Mouse (Mus musculus): ENCODE data around the gene Pdzk1ip1. TPM values are rescaled to one million over a fixed set of nuclear protein-coding genes. Genes with fewer than 3 reads are reported as not detected.

Gene Pdzk1ip1
- total RNA-seq, 2 experiments from 2014 or later: 3.2 to 46.4 TPM

DNA sequence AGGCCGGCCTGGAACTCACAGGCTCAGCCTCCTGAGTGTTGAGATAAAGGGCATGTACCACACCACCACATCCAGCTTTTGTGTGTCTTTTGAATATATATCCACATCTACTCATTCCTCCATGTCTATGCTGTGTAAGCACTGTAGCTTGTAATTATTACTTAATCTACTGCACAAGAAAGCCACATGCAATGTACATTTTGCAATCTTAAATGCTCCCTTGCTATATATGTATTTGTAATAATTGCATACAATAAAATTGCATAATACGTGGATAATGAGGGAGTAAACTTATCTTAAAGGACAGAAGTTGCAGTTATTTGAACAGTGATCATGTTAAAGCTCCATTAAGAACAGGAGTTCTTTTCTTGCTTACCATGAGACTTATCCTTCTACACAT lies 32.7 kb downstream of the Pdzk1ip1 start:
- DNase-seq (ENCODE audit: low spot score in 2 of 2): no peak

DNA sequence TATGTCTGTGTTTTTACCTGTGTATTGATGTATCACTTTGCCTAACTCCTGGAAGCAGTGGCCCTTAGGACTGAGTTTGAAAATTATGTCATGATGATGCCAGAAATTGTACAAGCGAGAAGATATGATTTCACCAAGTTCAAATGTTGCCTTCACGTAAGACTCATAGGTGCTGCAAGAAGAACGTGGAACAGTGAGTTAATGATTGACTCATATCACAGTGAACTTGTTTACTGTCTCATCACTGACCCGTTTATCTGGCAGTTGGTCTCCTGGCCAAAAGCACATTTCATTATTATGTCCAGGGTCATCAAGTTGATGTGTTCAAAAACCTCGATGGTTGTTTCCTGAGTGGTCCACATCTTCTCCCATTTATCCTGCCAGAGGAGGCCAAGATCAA lies 33.1 kb downstream of the Pdzk1ip1 start:
- DNase-seq (ENCODE audit: low spot score in 2 of 2): no peak

DNA sequence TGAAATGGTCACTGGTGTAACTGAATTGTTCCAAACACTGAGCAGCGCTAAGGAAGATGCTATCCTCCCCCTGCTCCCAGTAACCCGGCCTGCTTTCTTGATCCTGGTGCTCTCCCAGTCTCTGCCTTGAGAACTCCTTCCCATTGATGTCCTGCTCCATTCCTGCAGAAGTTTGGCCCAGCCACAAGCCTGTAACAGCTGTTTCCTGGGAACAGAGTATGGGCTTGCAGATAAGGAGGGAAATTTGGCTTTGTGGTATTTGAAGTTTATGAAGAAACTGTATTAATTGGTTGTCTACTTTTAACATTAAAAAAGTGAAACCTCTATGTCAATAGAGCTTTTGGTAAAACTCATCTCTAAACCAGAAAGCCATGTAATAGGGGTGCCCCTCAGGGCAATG lies 35.0 kb downstream of the Pdzk1ip1 start:
- no peak for DNase-seq (ENCODE audit: low spot score in 2 of 2)

DNA sequence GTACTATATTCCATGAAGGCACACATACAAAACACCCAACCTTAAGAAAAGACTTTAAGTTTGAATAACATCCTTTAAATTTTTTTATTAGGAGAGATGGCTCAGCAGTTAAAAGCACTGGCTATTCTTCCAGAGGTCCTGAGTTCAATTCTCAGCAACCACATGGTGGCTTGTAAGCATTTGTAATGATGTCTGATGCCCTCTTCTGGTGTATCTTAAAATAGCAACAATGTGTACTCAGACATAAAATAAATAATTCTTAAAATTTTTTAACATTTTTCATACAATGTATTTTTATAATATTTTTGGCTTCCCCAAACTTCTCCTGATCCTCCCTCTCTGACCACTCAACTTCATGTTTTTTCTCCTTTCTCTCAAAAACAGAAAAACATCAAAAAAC lies 36.2 kb downstream of the Pdzk1ip1 start:
- no peak for DNase-seq (ENCODE audit: low spot score in 2 of 2)

DNA sequence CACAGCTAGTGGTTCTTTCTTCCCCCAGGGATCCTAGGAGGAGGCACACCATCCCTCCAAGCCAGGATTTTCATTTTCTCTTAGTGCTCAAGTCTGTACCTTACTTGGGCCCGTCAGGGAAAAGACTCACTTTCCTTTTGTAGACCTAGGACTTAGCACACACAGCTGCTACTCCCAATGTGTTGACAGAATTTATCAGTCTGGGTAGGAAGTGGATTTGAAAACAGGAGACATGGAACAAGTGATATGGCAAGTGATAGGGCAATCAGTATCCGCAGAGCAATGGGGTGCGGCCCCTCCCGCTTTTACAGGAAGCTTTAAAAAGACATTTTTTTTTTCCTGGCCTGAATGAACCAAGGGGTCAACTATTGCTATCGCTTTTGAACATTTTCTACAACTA lies 44.6 kb downstream of the Pdzk1ip1 start:
- no peak for DNase-seq (ENCODE audit: low spot score in 2 of 2)

DNA sequence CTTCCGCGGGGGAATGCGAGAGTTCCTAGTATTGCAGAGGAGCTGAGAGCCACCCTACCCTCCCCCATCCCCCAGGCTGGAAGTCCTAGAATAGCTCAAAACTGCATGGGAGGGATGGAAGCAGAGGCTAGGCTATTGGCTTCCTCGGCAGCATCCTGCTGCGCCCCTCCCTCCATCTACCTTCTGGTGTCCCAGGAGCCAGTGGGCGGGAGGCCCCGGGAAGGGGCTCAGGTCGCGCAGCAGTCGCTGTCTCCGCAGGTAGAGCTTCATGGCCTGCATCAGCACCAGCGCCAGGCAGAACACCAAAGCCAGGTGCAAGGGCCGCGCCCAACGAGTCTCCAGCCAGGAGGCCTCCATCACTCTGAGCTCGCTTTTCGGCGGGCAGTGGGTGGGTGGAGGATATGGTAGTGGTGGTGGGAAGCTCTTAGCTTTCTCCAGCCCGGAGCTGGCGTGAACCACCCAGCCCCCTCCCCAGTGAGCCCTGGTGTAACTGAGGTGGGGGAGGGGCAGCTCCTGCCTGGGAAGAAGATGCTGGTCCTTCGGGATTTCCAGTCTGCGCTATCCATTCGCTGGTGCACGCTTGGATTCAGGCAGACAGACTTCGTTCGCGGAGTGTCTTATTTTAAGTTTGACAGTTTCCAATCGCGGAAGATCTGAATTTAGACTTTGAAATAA lies 45.2 kb downstream of the Pdzk1ip1 start, which contains the start of gene Cyp4x1:
Gene Cyp4x1, minus strand, starts transcription at position 661 of the 675 bp plus-strand sequence.
- DNase-seq (ENCODE audit: low spot score in 2 of 2): no peak

DNA sequence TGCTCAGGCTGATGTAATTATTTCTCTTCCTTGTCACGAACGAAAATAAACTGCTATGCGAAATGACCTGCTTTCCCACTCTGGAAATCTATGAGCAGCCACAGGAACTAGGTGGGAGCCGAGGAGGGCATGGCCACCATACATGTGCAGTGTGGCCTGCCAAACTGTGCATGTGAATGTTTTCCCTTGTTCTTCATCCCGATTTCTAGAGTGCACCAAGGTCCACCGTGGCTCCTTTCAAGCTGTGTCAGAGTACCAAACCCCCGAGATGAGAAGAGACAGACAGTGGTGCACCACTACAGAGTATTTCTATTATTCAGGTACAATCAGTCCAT lies 45.8 kb downstream of the Pdzk1ip1 start:
- DNase-seq (ENCODE audit: low spot score in 2 of 2): no peak

Other genes with a start within 250 kb of the Pdzk1ip1 start
- gene Foxd2, start 179.8 kb upstream of the Pdzk1ip1 start, total RNA-seq (2021): 1 to 10 TPM; 4.0 to 5.1 TPM
- gene Foxe3, start 162.7 kb upstream of the Pdzk1ip1 start, total RNA-seq (2021): not detected
- 10 to 100 TPM; 83.4 to 87.0 TPM for gene Cmpk1, start 101.5 kb upstream of the Pdzk1ip1 start, total RNA-seq (2021)
- 1 to 10 TPM; 6.5 to 7.1 TPM for gene Stil, start 88.5 kb upstream of the Pdzk1ip1 start, total RNA-seq (2021)
- gene Tal1, start 32.3 kb upstream of the Pdzk1ip1 start, total RNA-seq (2021): 10 to 100 TPM in 1 of 2 experiments, 1 to 10 TPM in 1; 6.3 to 11.3 TPM
- gene Cyp4x1, start 45.6 kb downstream of the Pdzk1ip1 start, total RNA-seq (2021): under 1 TPM; 0.23 to 0.28 TPM
- not detected for gene Cyp4a29, start 153.4 kb downstream of the Pdzk1ip1 start, total RNA-seq (2021)
- 1 to 10 TPM in 1 of 2 experiments, under 1 TPM in 1; 0.11 to 1.6 TPM for gene Cyp4a12a, start 210.3 kb downstream of the Pdzk1ip1 start, total RNA-seq (2021)

Data from adrenal gland, postnatal 4 days (tissue).